Mouse (Mus musculus) liver, adult 2 months (tissue): ENCODE data around the gene Mucl3.

Experiments used
- CTCF ChIP-seq: fragments of 200-500 bp; IDR thresholded peaks from 2 replicates; pipeline ENCODE4 v1.5.1; 2011; ENCODE audit warnings: low read depth, low read length, control low read depth
- POLR2A ChIP-seq: fragments of 200-500 bp; IDR thresholded peaks from 2 replicates; pipeline ENCODE4 v1.6.1; 2011; ENCODE audit warnings: low read length, control low read depth; ENCODE audit not compliant: insufficient read depth; ENCODE audit errors: extremely low read depth

GRCm38 (mm10) chr17:35588387-35588786 is 55.1 kb downstream of the Mucl3 start:
- TF ChIP-seq POLR2A (no peak), CTCF (no peak)
